Mouse (Mus musculus) heart, embryonic 16.5 days (tissue): ENCODE measurements around the gene Alms1. TPM values are rescaled to one million over a fixed set of nuclear protein-coding genes. Genes with fewer than 3 reads are reported as not detected.

Source experiments
- ATAC-seq: fragments of 200-750 bp; cut with Nextera tagmentation; replicated peaks from 2 replicates; pipeline ENCODE4 v1.8.0; 2017; ENCODE audit warnings: moderate number of reproducible peaks; ENCODE audit not compliant: insufficient read depth, low FRiP score; ENCODE audit errors: extremely low read depth
- H3K27ac ChIP-seq: fragments of 300-500 bp; sonication (generic); 2 replicates; pipeline ENCODE4 v1.5.1; 2014; ENCODE audit warnings: mild to moderate bottlenecking, low read length, control low read depth, moderate library complexity
- H3K27me3 ChIP-seq: fragments of 300-500 bp; sonication (generic); 2 replicates; pipeline ENCODE4 v1.6.1; 2014; ENCODE audit warnings: low read length, mixed read lengths; ENCODE audit not compliant: control insufficient read depth, insufficient read depth
- H3K36me3 ChIP-seq: fragments of 300-500 bp; sonication (generic); 2 replicates; pipeline ENCODE4 v1.6.1; 2014; ENCODE audit not compliant: control insufficient read depth, insufficient read depth
- H3K4me1 ChIP-seq: fragments of 300-500 bp; sonication (generic); 2 replicates; pipeline ENCODE4 v1.6.1; 2014; ENCODE audit warnings: low read length, mixed read lengths; ENCODE audit not compliant: control insufficient read depth, insufficient read depth
- H3K4me2 ChIP-seq: fragments of 300-500 bp; sonication (generic); 2 replicates; pipeline ENCODE4 v1.6.1; 2014; ENCODE audit warnings: low read depth, mild to moderate bottlenecking, control low read depth, low read length
- H3K4me3 ChIP-seq: fragments of 300-500 bp; sonication (generic); 2 replicates; pipeline ENCODE4 v1.5.1; 2014; ENCODE audit warnings: mild to moderate bottlenecking, control low read depth, low read length
- H3K9ac ChIP-seq: fragments of 300-500 bp; sonication (generic); 2 replicates; pipeline ENCODE4 v1.6.1; 2014; ENCODE audit warnings: low read length, control low read depth
- H3K9me3 ChIP-seq: fragments of 300-500 bp; sonication (generic); replicated peaks from 2 replicates; pipeline ENCODE4 v1.6.1; 2016; ENCODE audit warnings: low read length; ENCODE audit not compliant: control insufficient read depth
- WGBS: fragments of 180-500 bp; shearing (Covaris S2); extraction: QIAGEN DNeasy Blood & Tissue Kit; methylation state at CpG from one replicate; pipeline ENCODE4 v1.1.7; 2014; 5-methylcytosine and 5-hydroxymethylcytosine counted together
- polyA plus RNA-seq: library from polyadenylated mRNA; unstranded; fragments of >200 nt; fragmentation: Nextera tagmentation; extraction: Ambion mirVana; gene quantifications from 2 replicates; pipeline ENCODE4 v1.2.1, GENCODE M21; 2015

The Alms1 gene
- 2.5 TPM in 2 replicates for polyA plus RNA-seq

DNA sequence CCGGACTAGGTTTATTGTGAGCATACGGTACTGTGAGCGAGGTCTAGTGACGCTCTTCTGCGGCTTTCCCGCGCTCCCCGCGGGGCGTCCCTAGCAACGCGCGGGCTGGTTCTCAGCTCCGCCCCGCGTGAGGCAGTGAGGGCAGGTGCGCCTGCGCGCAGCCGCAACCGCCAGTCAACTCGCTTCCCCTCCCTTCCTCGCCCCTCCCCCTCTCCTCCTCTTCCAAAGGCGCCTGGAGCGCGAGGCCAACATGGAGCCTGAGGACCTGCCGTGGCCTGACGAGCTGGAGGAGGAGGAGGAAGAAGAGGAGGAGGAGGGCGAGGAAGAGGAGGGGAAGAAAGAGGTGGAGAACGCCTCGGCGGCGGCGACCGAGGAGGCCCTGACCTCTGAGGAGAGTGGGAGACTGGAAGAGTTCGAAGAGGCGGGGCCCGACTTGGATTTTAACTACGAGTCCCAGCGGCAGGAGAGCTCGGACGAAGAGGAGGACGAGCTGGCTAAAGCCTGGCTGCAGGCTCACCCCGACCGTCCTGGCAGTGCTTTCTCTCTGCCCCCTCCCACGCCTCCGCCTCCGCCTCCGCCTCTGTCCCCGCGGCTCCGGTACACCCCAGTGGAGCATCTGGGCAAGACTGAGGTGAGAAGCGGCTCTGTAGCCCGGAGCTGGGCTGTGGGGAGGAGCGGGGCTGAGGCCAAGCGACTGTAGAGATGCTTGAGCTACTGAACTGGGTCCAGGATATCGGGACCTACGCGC is at the start of gene Alms1:
TSS of gene Alms1 (plus strand) at position 136 of the 748 bp plus-strand sequence.
- ATAC-seq = peak; percentile 97
- H3K4me3 ChIP-seq = peak within 1 kb of the TSS; percentile 93
- no peaks in the 10 kb centered on the region for H3K27me3 ChIP-seq
- WGBS = under 1% methylated on average over 58 of the region's 59 CpGs
- H3K9me3 ChIP-seq = no peaks in the 10 kb centered on the region
- H3K4me2 ChIP-seq = peak within 1 kb of the TSS; percentile 93
- H3K9ac ChIP-seq = peak within 1 kb of the TSS; percentile 90
- H3K36me3 ChIP-seq = no peaks in the 10 kb centered on the region
- peaks cover 14% of the 10 kb centered on the region for H3K4me1 ChIP-seq
- peak within 1 kb of the TSS; percentile 75 for H3K27ac ChIP-seq

- Histone ChIP-seq H3K4me2 (no peak overlapping the region), H3K9ac (no peak overlapping the region), H3K27ac (no peak overlapping the region), H3K27me3 (no peaks in the 10 kb centered on the region), H3K9me3 (no peaks in the 10 kb centered on the region), H3K4me3 (no peak overlapping the region), H3K4me1 (no peaks in the 10 kb centered on the region), H3K36me3 (no peaks in the 10 kb centered on the region)
- 54% methylated on average over 10 of the region's 10 CpGs for WGBS
- no peak for ATAC-seq
These were observed 43.8 kb upstream of the Alms1 start for GRCm38 (mm10) chr6:85543351-85544175.

- H3K4me1 ChIP-seq = no peaks in the 10 kb centered on the region
- no peak for ATAC-seq
- no peak overlapping the region for H3K4me2 ChIP-seq
- no peak overlapping the region for H3K4me3 ChIP-seq
- no peaks in the 10 kb centered on the region for H3K9me3 ChIP-seq
- H3K27me3 ChIP-seq = no peaks in the 10 kb centered on the region
- 75% methylated on average over 13 of the region's 13 CpGs for WGBS
- H3K36me3 ChIP-seq = no peaks in the 10 kb centered on the region
- no peak overlapping the region for H3K27ac ChIP-seq
- no peak overlapping the region for H3K9ac ChIP-seq
These were observed 43.0 kb upstream of the Alms1 start for GRCm38 (mm10) chr6:85544251-85544881.

DNA sequence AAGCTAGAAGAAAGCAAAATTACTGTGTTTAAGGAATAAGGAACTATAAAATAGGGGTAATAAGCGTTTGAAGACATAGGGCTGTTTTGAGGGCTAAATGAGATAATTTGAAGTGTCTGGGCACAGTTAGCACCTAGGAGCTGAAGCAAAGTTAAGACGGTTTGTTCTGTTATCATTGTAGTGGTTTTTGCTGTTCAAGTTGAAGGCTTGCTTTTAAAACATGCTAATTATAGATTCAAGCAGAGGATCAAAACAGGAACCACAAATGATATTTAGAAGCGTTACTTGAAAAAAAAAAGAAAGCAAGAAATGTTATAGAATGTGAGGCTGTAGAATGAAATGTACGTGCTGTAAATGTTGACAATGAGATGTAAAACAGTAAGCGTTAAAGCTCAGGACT is 39.7 kb upstream of the Alms1 start:
- no peak for ATAC-seq
- Histone ChIP-seq H3K27ac (no peak overlapping the region), H3K4me1 (no peaks in the 10 kb centered on the region), H3K4me3 (no peak overlapping the region), H3K4me2 (no peak overlapping the region), H3K27me3 (no peaks in the 10 kb centered on the region), H3K9ac (no peak overlapping the region), H3K9me3 (no peaks in the 10 kb centered on the region; the same call in 1 of the 2 replicates), H3K36me3 (no peaks in the 10 kb centered on the region)
- 74% methylated on average over 5 of the region's 5 CpGs for WGBS

DNA sequence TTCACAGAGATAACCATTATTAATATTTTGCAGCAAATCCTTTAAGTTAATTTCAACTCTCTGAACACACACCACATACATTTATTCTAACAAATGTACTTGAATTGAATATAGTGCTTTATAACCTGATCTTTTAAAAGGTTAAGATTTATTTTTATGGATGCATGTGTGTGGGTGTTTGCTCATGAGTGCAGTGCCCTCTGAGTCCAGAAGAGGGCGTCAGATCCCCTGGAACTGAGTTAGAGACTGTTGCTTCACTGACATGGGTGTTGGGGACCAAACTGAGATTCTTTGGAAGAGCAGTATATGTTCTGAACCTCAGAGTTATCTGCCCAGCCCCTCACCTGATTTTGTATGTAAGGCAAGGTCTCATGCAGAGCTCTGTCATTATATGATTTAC is 25.0 kb upstream of the Alms1 start:
- no peak for ATAC-seq
- 27% methylated on average over 1 of the region's 1 CpGs for WGBS

DNA sequence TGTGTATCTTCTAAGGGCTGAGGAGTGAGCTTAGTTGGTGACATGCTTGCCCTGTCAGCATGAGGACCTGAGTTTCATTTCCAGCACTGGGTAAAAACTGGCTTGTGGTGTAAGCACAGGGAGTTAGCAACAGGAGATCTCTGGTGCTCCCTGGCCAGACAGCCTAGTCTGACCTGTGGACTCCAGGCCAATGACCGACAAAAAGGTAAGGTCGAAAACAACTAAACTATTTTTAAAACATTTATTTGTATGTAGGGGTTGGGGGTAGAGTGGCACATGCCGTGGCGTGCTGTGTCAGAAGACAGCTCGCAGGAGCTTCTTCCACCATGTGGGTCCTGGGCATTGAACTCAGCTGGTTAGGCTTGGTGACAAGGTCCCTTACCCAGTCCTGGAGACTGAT is 14.5 kb upstream of the Alms1 start:
- Histone ChIP-seq H3K4me3 (no peak overlapping the region), H3K27ac (no peak overlapping the region), H3K4me2 (no peak overlapping the region), H3K9me3 (no peaks in the 10 kb centered on the region), H3K36me3 (no peaks in the 10 kb centered on the region), H3K27me3 (no peaks in the 10 kb centered on the region), H3K9ac (no peak overlapping the region), H3K4me1 (no peaks in the 10 kb centered on the region)
- ATAC-seq = no peak
- 82% methylated on average over 5 of the region's 5 CpGs for WGBS

More for the DNA sequence above, 25.0 kb upstream of the Alms1 start:
- Histone ChIP-seq H3K4me1 (no peaks in the 10 kb centered on the region), H3K27me3 (no peaks in the 10 kb centered on the region), H3K9ac (no peak overlapping the region), H3K4me2 (no peak overlapping the region), H3K27ac (no peak overlapping the region), H3K36me3 (no peaks in the 10 kb centered on the region), H3K9me3 (0 out of 2 replicates have a peak, but pooled peaks cover 2% of the 10 kb centered on the region), H3K4me3 (no peak overlapping the region)

- Histone ChIP-seq H3K4me2 (no peak overlapping the region), H3K36me3 (no peaks in the 10 kb centered on the region), H3K4me1 (no peaks in the 10 kb centered on the region), H3K9ac (no peak overlapping the region), H3K9me3 (no peaks in the 10 kb centered on the region), H3K4me3 (no peak overlapping the region), H3K27ac (no peak overlapping the region), H3K27me3 (no peaks in the 10 kb centered on the region)
- WGBS = 82% methylated on average over 5 of the region's 5 CpGs
- no peak for ATAC-seq
These were observed 5.6 kb upstream of the Alms1 start for GRCm38 (mm10) chr6:85581688-85582087.

- ATAC-seq = no peak
- no peak overlapping the region for H3K4me3 ChIP-seq
- H3K36me3 ChIP-seq = no peaks in the 10 kb centered on the region
- peaks cover 11% of the 10 kb centered on the region for H3K4me1 ChIP-seq
- H3K4me2 ChIP-seq = no peak overlapping the region
- H3K9ac ChIP-seq = no peak overlapping the region
- WGBS = 80% methylated on average over 4 of the region's 4 CpGs
- no peaks in the 10 kb centered on the region for H3K27me3 ChIP-seq
- H3K27ac ChIP-seq = no peak overlapping the region
- no peaks in the 10 kb centered on the region for H3K9me3 ChIP-seq
These were observed 2.7 kb upstream of the Alms1 start for GRCm38 (mm10) chr6:85584612-85585011.
